20 mouse cellular contexts compared by ENCODE assay signal in the genomic region with DNA sequence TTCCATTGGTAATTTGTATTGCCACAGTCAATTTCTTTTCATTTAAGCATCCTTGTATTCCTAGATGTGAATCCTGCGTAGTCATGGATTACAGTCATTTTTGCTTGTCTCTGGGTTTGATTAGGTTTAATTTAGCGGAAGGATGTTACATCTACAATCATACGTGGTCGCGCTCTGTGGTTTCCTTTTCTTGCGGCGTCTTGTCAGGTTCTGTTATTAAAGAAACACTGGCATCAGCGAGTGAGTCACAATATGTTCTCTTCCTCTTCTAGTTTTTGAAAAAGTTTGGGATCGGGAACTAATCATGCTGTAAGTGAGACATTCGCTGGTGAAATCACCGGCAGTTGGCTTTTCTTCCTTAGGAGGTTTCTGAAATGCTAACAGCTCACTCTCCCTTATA. TPM values are rescaled to one million over a fixed set of nuclear protein-coding genes. Genes with fewer than 3 reads are reported as not detected.
DNase-seq lines count a peak whose midpoint lies in the region; ATAC-seq and TF ChIP-seq lines count a peak whose summit lies in the region.
"Had no signal": no experiment of that assay in that cellular context is flagged by ENCODE, and none has a peak within 500 bp of the region (broad histone marks: within the 10 kb centered on the region; RNA-seq: fewer than 3 reads in every experiment).

No protein-coding gene starts in this region.

- TF ChIP-seq RAD21 in MEL (IDR thresholded peaks at IDR 0.05; ENCODE audit: low read depth, low read length) = no peak

- H3K9ac ChIP-seq in MEL (ENCODE audit: control insufficient read depth, low read depth, low read length, poor library complexity, severe bottlenecking) = no peak overlapping the region
- H3K9ac ChIP-seq in embryonic facial prominence, embryonic 15.5 days = no peak overlapping the region
- H3K9ac ChIP-seq in midbrain, postnatal 0 days (replicated peaks; ENCODE audit: low read length, poor library complexity, severe bottlenecking) = no peak overlapping the region
- H3K9ac ChIP-seq: forebrain, embryonic 12.5 days; heart, embryonic 13.5 days; hindbrain, embryonic 12.5 days had no signal

- no peaks in the 10 kb centered on the region for H3K27me3 ChIP-seq in MEL (ENCODE audit: control insufficient read depth in 1 of 2, insufficient read depth in 2 of 2, low read length in 2 of 2)
- H3K27me3 ChIP-seq in embryonic facial prominence, embryonic 15.5 days = no peaks in the 10 kb centered on the region
- H3K27me3 ChIP-seq in midbrain, postnatal 0 days (ENCODE audit: insufficient read depth, low read length) = no peaks in the 10 kb centered on the region
- H3K27me3 ChIP-seq: forebrain, embryonic 12.5 days; heart, embryonic 13.5 days; hindbrain, embryonic 12.5 days had no signal

- ATAC-seq in embryonic facial prominence, embryonic 15.5 days (ENCODE audit: insufficient number of reproducible peaks, low FRiP score, low TSS enrichment, low read depth) = no peak
- peak; percentile 57; the same call in 1 of the 2 replicates for ATAC-seq in megakaryocyte progenitor cell, adult 5-6 weeks (replicated peaks; ENCODE audit: poor library complexity)
- ATAC-seq in midbrain, postnatal 0 days (ENCODE audit: low FRiP score) = no peak
- ATAC-seq: forebrain, embryonic 16.5 days; hindbrain, embryonic 16.5 days had no signal

- H3K27ac ChIP-seq in MEL (ENCODE audit: control insufficient read depth, low read depth, low read length) = no peak overlapping the region
- H3K27ac ChIP-seq in embryonic facial prominence, embryonic 15.5 days (replicated peaks) = no peak overlapping the region
- no peak overlapping the region for H3K27ac ChIP-seq in midbrain, postnatal 0 days (ENCODE audit: low read depth, low read length)
- H3K27ac ChIP-seq: forebrain, embryonic 12.5 days; heart, embryonic 13.5 days; hindbrain, embryonic 12.5 days had no signal

- H3K36me3 ChIP-seq in MEL (ENCODE audit: control insufficient read depth in 1 of 2, insufficient read depth in 2 of 2, low read length in 2 of 2) = no peaks in the 10 kb centered on the region
- H3K36me3 ChIP-seq in embryonic facial prominence, embryonic 15.5 days = no peaks in the 10 kb centered on the region
- H3K36me3 ChIP-seq in midbrain, postnatal 0 days (ENCODE audit: insufficient read depth, low read length) = no peaks in the 10 kb centered on the region
- H3K36me3 ChIP-seq: forebrain, embryonic 12.5 days; G1E; heart, embryonic 13.5 days; hindbrain, embryonic 12.5 days had no signal

- DNase-seq in 416B (ENCODE audit: low read depth) = peak; percentile 88
- peak; percentile 9 for DNase-seq in MEL (ENCODE audit: low read depth, low spot score)
- no peak for DNase-seq in testis, postnatal 14 days (ENCODE audit: low spot score)
- DNase-seq in cerebellum, postnatal 4 days (ENCODE audit: low spot score in 2 of 2) = no peak
- no peak for DNase-seq in midbrain, postnatal 0 days (ENCODE audit: low spot score)
- DNase-seq: adrenal gland, adult 2 months; adrenal gland, postnatal 36 days; cerebellum, adult 2 months; cerebellum, postnatal 10 days; gastrocnemius, postnatal 10 days; heart, postnatal 36 days; kidney, adult 11 months had no signal

- no peak for TF ChIP-seq EP300 in MEL (IDR thresholded peaks at IDR 0.05; ENCODE audit: low read depth in 1 of 2, low read length in 2 of 2)

- no peaks in the 10 kb centered on the region for H3K4me1 ChIP-seq in MEL (ENCODE audit: control insufficient read depth in 1 of 2, insufficient read depth in 2 of 2, low read length in 2 of 2)
- H3K4me1 ChIP-seq in embryonic facial prominence, embryonic 15.5 days = no peaks in the 10 kb centered on the region
- no peaks in the 10 kb centered on the region for H3K4me1 ChIP-seq in midbrain, postnatal 0 days (ENCODE audit: insufficient read depth, low read length)
- H3K4me1 ChIP-seq: forebrain, embryonic 12.5 days; heart, embryonic 13.5 days; hindbrain, embryonic 12.5 days had no signal

- no peak for TF ChIP-seq POLR2A in MEL (IDR thresholded peaks at IDR 0.05; ENCODE audit: control insufficient read depth in 1 of 2, insufficient read depth in 1 of 2, low read depth in 1 of 2, low read length in 2 of 2, poor library complexity in 1 of 2)

- no peak for TF ChIP-seq CTCF in MEL (IDR thresholded peaks at IDR 0.05 in 2 of 3, conservative IDR thresholded peaks at IDR 0.05 in 1 of 3; ENCODE audit: control insufficient read depth in 1 of 3, insufficient read depth in 1 of 3, low read depth in 2 of 3, low read length in 3 of 3, poor library complexity in 1 of 3, severe bottlenecking in 1 of 3)
- TF ChIP-seq CTCF in midbrain, postnatal 0 days (IDR thresholded peaks at IDR 0.05) = no peak

- 44% methylated on average over 11 of the region's 11 CpGs for WGBS in embryonic facial prominence, embryonic 15.5 days
- 89% methylated on average over 11 of the region's 11 CpGs for WGBS in midbrain, postnatal 0 days

- H3K4me3 ChIP-seq in MEL (ENCODE audit: control insufficient read depth in 1 of 2, insufficient read depth in 1 of 2, low read depth in 2 of 2, low read length in 2 of 2) = peak overlapping the region in 1 of 2 experiments; percentile 18; a peak in 1 of 4 replicates
- H3K4me3 ChIP-seq in embryonic facial prominence, embryonic 15.5 days (replicated peaks) = peak overlapping the region; percentile 18; the same call in 1 of the 2 replicates
- H3K4me3 ChIP-seq in midbrain, postnatal 0 days (ENCODE audit: low read depth, low read length) = no peak overlapping the region
- H3K4me3 ChIP-seq: forebrain, embryonic 12.5 days; heart, embryonic 13.5 days; hindbrain, embryonic 12.5 days had no signal

- H3K4me2 ChIP-seq in embryonic facial prominence, embryonic 15.5 days (replicated peaks) = peak overlapping the region; percentile 10; the same call in 1 of the 2 replicates
- H3K4me2 ChIP-seq in midbrain, postnatal 0 days (ENCODE audit: low read depth, low read length, poor library complexity, severe bottlenecking) = no peak overlapping the region
- H3K4me2 ChIP-seq: forebrain, embryonic 12.5 days; heart, embryonic 13.5 days; hindbrain, embryonic 12.5 days had no signal

- H3K9me3 ChIP-seq in MEL (replicated peaks; ENCODE audit: insufficient read depth, low read length) = no peaks in the 10 kb centered on the region
- H3K9me3 ChIP-seq in embryonic facial prominence, embryonic 15.5 days (replicated peaks) = no peaks in the 10 kb centered on the region
- no peaks in the 10 kb centered on the region for H3K9me3 ChIP-seq in midbrain, postnatal 0 days (ENCODE audit: low read length)
- H3K9me3 ChIP-seq: forebrain, embryonic 12.5 days; G1E; heart, embryonic 13.5 days; hindbrain, embryonic 12.5 days had no signal

- H3K79me2 ChIP-seq in MEL (ENCODE audit: control insufficient read depth, insufficient read depth, low read length, poor library complexity) = no peaks in the 10 kb centered on the region

TF ChIP-seq in MEL, 35 proteins besides CTCF, POLR2A, EP300 and RAD21:
- no peak for TF ChIP-seq ETS1 (IDR thresholded peaks at IDR 0.05; ENCODE audit: low read depth, low read length)
- TF ChIP-seq TAL1 (IDR thresholded peaks at IDR 0.05; ENCODE audit: low read length) = no peak
- no peak for TF ChIP-seq CHD1 (IDR thresholded peaks at IDR 0.05; ENCODE audit: low read depth, low read length)
- TF ChIP-seq ZNF384 (IDR thresholded peaks at IDR 0.05; ENCODE audit: low read depth, low read length) = no peak
- no peak for TF ChIP-seq TCF12 (IDR thresholded peaks at IDR 0.05; ENCODE audit: low read depth, low read length)
- TF ChIP-seq RCOR1 (IDR thresholded peaks at IDR 0.05; ENCODE audit: low read depth, low read length) = no peak
- no peak for TF ChIP-seq BHLHE40 (IDR thresholded peaks at IDR 0.05; ENCODE audit: borderline replicate concordance, low read depth, low read length)
- no peak for TF ChIP-seq TBP (IDR thresholded peaks at IDR 0.05; ENCODE audit: low read depth, low read length)
- no peak for TF ChIP-seq MEF2A (IDR thresholded peaks at IDR 0.05; ENCODE audit: extremely low read depth, insufficient replicate concordance, low read depth, low read length, poor library complexity, severe bottlenecking)
- TF ChIP-seq ZC3H11A (IDR thresholded peaks at IDR 0.05; ENCODE audit: low read depth, low read length) = no peak
- TF ChIP-seq UBTF (IDR thresholded peaks at IDR 0.05; ENCODE audit: borderline replicate concordance, insufficient read depth, low read depth, low read length) = no peak
- no peak for TF ChIP-seq MYB (IDR thresholded peaks at IDR 0.05; ENCODE audit: low read depth, low read length)

RNA-seq across cellular contexts. Expression of a gene that starts 21.4 kb away (rescaled TPM):
- total RNA-seq in MEL (2012; rRNA removed) = not detected in 2 replicates
- polyA plus RNA-seq in MEL (2012; ENCODE audit: insufficient read depth in 1 of 2, insufficient read length in 2 of 2, low read depth in 1 of 2, low replicate concordance in 2 of 2, missing spikeins in 1 of 2) = not detected
- polyA plus RNA-seq in embryonic facial prominence, embryonic 15.5 days (2015; fragmentation: Nextera tagmentation; extraction: Ambion mirVana) = 28.9 and 31.0 TPM in 2 replicates
- not detected in 2 replicates for total RNA-seq in megakaryocyte progenitor cell, adult 5-6 weeks (2015)
- total RNA-seq in megakaryocyte progenitor cell, adult 5-6 weeks (2017) = not detected in 2 replicates
- total RNA-seq in midbrain, postnatal 0 days (2014; rRNA removed) = 34.0 and 36.7 TPM in 2 replicates
- 13.2 and 14.0 TPM in 2 replicates for polyA plus RNA-seq in midbrain, postnatal 0 days (2015; fragmentation: Nextera tagmentation; extraction: Ambion mirVana)
- polyA plus RNA-seq: G1E had no signal

Comparison
In these comparisons a context has a peak if more than half of its experiments do, and no peak if none do; other contexts are left out.
1. DNase-seq: peak in 416B (single experiment) and MEL (single experiment); none in testis, postnatal 14 days (single experiment), cerebellum, postnatal 4 days (0 of 2) and midbrain, postnatal 0 days (single experiment).
2. RNA of a gene that starts 21.4 kb away (total RNA-seq): 34.0 to 36.7 TPM in midbrain, postnatal 0 days; not detected in MEL and not detected in megakaryocyte progenitor cell, adult 5-6 weeks; every median in the first group is over 10 times any median in the second.